Mouse (Mus musculus): ENCODE data around the gene Pga5. TPM values are rescaled to one million over a fixed set of nuclear protein-coding genes. Genes with fewer than 3 reads are reported as not detected.
A peak's percentile ranks its signal among the peaks of the same experiment; 100 is the strongest.

Pga5 gene
- not detected for total RNA-seq (2021)
- long read RNA-seq, experiment 1, result 0 reads
- long read RNA-seq, experiment 2, result 0 reads

GRCm38 (mm10) chr19:10677915-10678771 is at the start of gene Pga5:
Gene Pga5 (minus strand): TSS chr19:10678071.
- peak; percentile 89 for DNase-seq

- DNase-seq, result no peak
These were observed 46.9 kb upstream of the Pga5 start for GRCm38 (mm10) chr19:10724629-10725363.

- DNase-seq, result no peak
These were observed 45.8 kb upstream of the Pga5 start for GRCm38 (mm10) chr19:10723649-10724048.

- DNase-seq, result no peak
These were observed 45.2 kb upstream of the Pga5 start for GRCm38 (mm10) chr19:10723084-10723483.

GRCm38 (mm10) chr19:10721064-10721463 is 43.2 kb upstream of the Pga5 start:
- DNase-seq, result no peak

- DNase-seq, result no peak
These were observed 42.7 kb upstream of the Pga5 start for GRCm38 (mm10) chr19:10720524-10720923.

- no peak for DNase-seq
These were observed 41.9 kb upstream of the Pga5 start for GRCm38 (mm10) chr19:10719751-10720150.

GRCm38 (mm10) chr19:10718251-10718775 is 40.4 kb upstream of the Pga5 start:
- DNase-seq, result no peak

GRCm38 (mm10) chr19:10715476-10715875 is 37.6 kb upstream of the Pga5 start:
- DNase-seq, result no peak

- DNase-seq, result peak; percentile 77
These were observed 37.0 kb upstream of the Pga5 start for GRCm38 (mm10) chr19:10714682-10715475.

GRCm38 (mm10) chr19:10714168-10714567 is 36.3 kb upstream of the Pga5 start:
- DNase-seq, result no peak

GRCm38 (mm10) chr19:10713551-10713950 is 35.7 kb upstream of the Pga5 start:
- DNase-seq, result no peak

GRCm38 (mm10) chr19:10712646-10713045 is 34.8 kb upstream of the Pga5 start:
- DNase-seq, result no peak

- DNase-seq, result no peak
These were observed 34.3 kb upstream of the Pga5 start for GRCm38 (mm10) chr19:10712194-10712593.

GRCm38 (mm10) chr19:10710751-10711150 is 32.9 kb upstream of the Pga5 start:
- no peak for DNase-seq

GRCm38 (mm10) chr19:10710088-10710511 is 32.2 kb upstream of the Pga5 start:
- DNase-seq, result peak; percentile 65

GRCm38 (mm10) chr19:10709360-10710087 is 31.7 kb upstream of the Pga5 start:
- peak; percentile 99 for DNase-seq

GRCm38 (mm10) chr19:10708900-10709299 is 31.0 kb upstream of the Pga5 start:
- DNase-seq, result no peak

GRCm38 (mm10) chr19:10707881-10708280 is 30.0 kb upstream of the Pga5 start:
- no peak for DNase-seq

- no peak for DNase-seq
These were observed 29.4 kb upstream of the Pga5 start for GRCm38 (mm10) chr19:10707087-10707875.

- DNase-seq, result no peak
These were observed 25.6 kb upstream of the Pga5 start for GRCm38 (mm10) chr19:10703470-10703869.

Measured in gastrocnemius, postnatal 10 days (tissue).